Mouse (Mus musculus) lung, adult 2 months (tissue): ENCODE measurements around the gene Ubash3b. TPM values are rescaled to one million over a fixed set of nuclear protein-coding genes. Genes with fewer than 3 reads are reported as not detected.

Experiments
- DNase-seq: peaks from one replicate; pipeline ENCODE4 v3.0.0; 2022
- H3K4me1 ChIP-seq: fragments of 200-500 bp; 2 replicates; pipeline ENCODE4 v1.6.1; 2011; ENCODE audit warnings: low read length; ENCODE audit not compliant: control insufficient read depth, insufficient read depth
- H3K4me3 ChIP-seq: fragments of 200-500 bp; replicated peaks from 2 replicates; pipeline ENCODE3; 2011; ENCODE audit warnings: low read depth, mild to moderate bottlenecking, control low read depth, low read length; ENCODE audit errors: extremely low read depth
- CTCF ChIP-seq: fragments of 200-500 bp; IDR thresholded peaks from 2 replicates; pipeline ENCODE4 v1.5.1; 2011; ENCODE audit warnings: mild to moderate bottlenecking, low read length, control low read depth; ENCODE audit not compliant: insufficient read depth
- POLR2A ChIP-seq: fragments of 200-500 bp; IDR thresholded peaks from 2 replicates; pipeline ENCODE4 v1.6.1; 2011; ENCODE audit warnings: low read depth, mild to moderate bottlenecking, control low read depth, low read length, borderline replicate concordance; ENCODE audit errors: extremely low read depth
- WGBS: fragments of 180-500 bp; shearing (Covaris S2); methylation state at CpG from one replicate; pipeline ENCODE4 v1.1.7; 2018; 5-methylcytosine and 5-hydroxymethylcytosine counted together
- polyA plus RNA-seq: library from polyadenylated mRNA; depleted of rRNA; stranded (reverse); fragments of >200 nt; gene quantifications from 2 replicates; pipeline ENCODE4 v1.2.3, GENCODE M21; 2012

The Ubash3b gene
- polyA plus RNA-seq, 1 experiment, result 5.4 TPM

- Histone ChIP-seq H3K4me1 (no peaks in the 10 kb centered on the region), H3K4me3 (no peak overlapping the region)
- no peak for DNase-seq
- 65% methylated on average over 1 of the region's 1 CpGs for WGBS
- TF ChIP-seq CTCF (no peak), POLR2A (no peak)
Observed at GRCm38 (mm10) chr9:41153979-41154378, 7.5 kb downstream of the Ubash3b start.

GRCm38 (mm10) chr9:41153050-41153449, 8.4 kb downstream of the Ubash3b start:
- no peak overlapping the region for H3K4me3 ChIP-seq
- 40% methylated on average over 5 of the region's 5 CpGs for WGBS
- no peak for DNase-seq
- H3K4me1 ChIP-seq, result peaks cover under 1% of the 10 kb centered on the region; the same call in 1 of the 2 replicates
- TF ChIP-seq POLR2A, result no peak
- TF ChIP-seq CTCF, result no peak

- TF ChIP-seq CTCF (no peak), POLR2A (no peak)
Observed at GRCm38 (mm10) chr9:41151491-41151890, 10.0 kb downstream of the Ubash3b start.

GRCm38 (mm10) chr9:41149896-41150295, 11.6 kb downstream of the Ubash3b start:
- TF ChIP-seq POLR2A (no peak), CTCF (no peak)

More at GRCm38 (mm10) chr9:41151491-41151890, 10.0 kb downstream of the Ubash3b start:
- WGBS, result 91% methylated on average over 4 of the region's 4 CpGs
- no peak for DNase-seq
- Histone ChIP-seq H3K4me3 (no peak overlapping the region), H3K4me1 (peaks cover 2% of the 10 kb centered on the region; the same call in 1 of the 2 replicates)

GRCm38 (mm10) chr9:41149079-41149676, 12.3 kb downstream of the Ubash3b start:
- Histone ChIP-seq H3K4me1 (peaks cover 2% of the 10 kb centered on the region; the same call in 1 of the 2 replicates), H3K4me3 (no peak overlapping the region)
- DNase-seq, result no peak
- TF ChIP-seq CTCF (no peak), POLR2A (no peak)
- WGBS, result 67% methylated on average over 6 of the region's 6 CpGs

More at GRCm38 (mm10) chr9:41149896-41150295, 11.6 kb downstream of the Ubash3b start:
- 52% methylated on average over 2 of the region's 2 CpGs for WGBS
- Histone ChIP-seq H3K4me3 (no peak overlapping the region), H3K4me1 (peaks cover 2% of the 10 kb centered on the region; the same call in 1 of the 2 replicates)
- no peak for DNase-seq

- no peak for TF ChIP-seq POLR2A
- no peak for TF ChIP-seq CTCF
- 79% methylated on average over 7 of the region's 7 CpGs for WGBS
- Histone ChIP-seq H3K4me3 (no peak overlapping the region), H3K4me1 (peaks cover 2% of the 10 kb centered on the region; the same call in 1 of the 2 replicates)
- DNase-seq, result no peak
Observed at GRCm38 (mm10) chr9:41148600-41148999, 12.9 kb downstream of the Ubash3b start.

- no peak for TF ChIP-seq POLR2A
- no peak for TF ChIP-seq CTCF
- H3K4me3 ChIP-seq, result no peak overlapping the region
- peaks cover 2% of the 10 kb centered on the region; the same call in 1 of the 2 replicates for H3K4me1 ChIP-seq
- WGBS, result 19% methylated on average over 13 of the region's 13 CpGs
- peak; percentile 38 for DNase-seq
Observed at GRCm38 (mm10) chr9:41147203-41147842, 14.2 kb downstream of the Ubash3b start.

- Histone ChIP-seq H3K4me1 (peaks cover 2% of the 10 kb centered on the region; the same call in 1 of the 2 replicates), H3K4me3 (no peak overlapping the region)
- TF ChIP-seq POLR2A (no peak), CTCF (no peak)
- 80% methylated on average over 15 of the region's 15 CpGs for WGBS
- DNase-seq, result no peak
Observed at GRCm38 (mm10) chr9:41143825-41144224, 17.7 kb downstream of the Ubash3b start.

- 67% methylated on average over 3 of the region's 3 CpGs for WGBS
- Histone ChIP-seq H3K4me3 (no peak overlapping the region), H3K4me1 (peaks cover 2% of the 10 kb centered on the region; the same call in 1 of the 2 replicates)
- DNase-seq, result no peak
- no peak for TF ChIP-seq POLR2A
- TF ChIP-seq CTCF, result no peak
Observed at GRCm38 (mm10) chr9:41143115-41143514, 18.4 kb downstream of the Ubash3b start.

GRCm38 (mm10) chr9:41141026-41141425, 20.5 kb downstream of the Ubash3b start:
- H3K4me1 ChIP-seq, result peaks cover 8% of the 10 kb centered on the region; the same call in 1 of the 2 replicates
- no peak for DNase-seq
- WGBS, result 50% methylated on average over 2 of the region's 2 CpGs
- H3K4me3 ChIP-seq, result no peak overlapping the region
- no peak for TF ChIP-seq POLR2A
- no peak for TF ChIP-seq CTCF
